Mouse (Mus musculus): ENCODE measurements at regions not wholly inside any gene's neighbourhood (a gene's known extent, or its start where the extent isn't known, plus 50 kb on each side); places are given as distances from the start of the nearest gene placed in this dataset.

DNA sequence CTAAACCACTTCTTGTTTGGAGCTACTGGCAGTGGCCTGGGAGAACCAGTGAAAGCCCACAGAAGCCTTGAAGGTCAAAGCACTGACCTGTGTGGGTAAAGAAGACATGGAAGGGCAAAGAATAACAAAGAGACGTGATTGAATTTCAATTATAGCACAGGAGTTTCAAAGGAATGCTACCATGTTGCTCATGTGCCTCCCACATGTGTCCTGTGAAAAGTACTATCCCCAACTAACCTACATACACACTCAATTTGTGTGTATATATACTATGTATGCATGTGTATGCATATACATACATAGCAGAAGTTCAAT, 110.0 kb downstream of the Ccdc71l start:
- no peak overlapping the region for H3K4me3 ChIP-seq (ENCODE audit: control insufficient read depth, low read depth, low read length)
- no peaks in the 10 kb centered on the region for H3K4me1 ChIP-seq (ENCODE audit: control insufficient read depth, insufficient read depth, low read length)
- H3K27me3 ChIP-seq (ENCODE audit: control insufficient read depth, insufficient read depth, low read length) = no peaks in the 10 kb centered on the region
- TF ChIP-seq POLR2A (IDR thresholded peaks at IDR 0.05; ENCODE audit: control insufficient read depth, low read depth, low read length) (no peak), CTCF (IDR thresholded peaks at IDR 0.05; ENCODE audit: control insufficient read depth, insufficient read depth, insufficient replicate concordance, low read depth, low read length) (no peak)
- no peaks in the 10 kb centered on the region for H3K36me3 ChIP-seq (ENCODE audit: control insufficient read depth, insufficient read depth, low read length)
- H3K27ac ChIP-seq (ENCODE audit: control insufficient read depth, insufficient read depth, low read depth, low read length) = no peak overlapping the region

GRCm38 (mm10) chr12:32489415-32490139, 111.1 kb downstream of the Ccdc71l start:
- Histone ChIP-seq H3K36me3 (ENCODE audit: control insufficient read depth, insufficient read depth, low read length) (no peaks in the 10 kb centered on the region), H3K27me3 (ENCODE audit: control insufficient read depth, insufficient read depth, low read length) (no peaks in the 10 kb centered on the region), H3K4me1 (ENCODE audit: control insufficient read depth, insufficient read depth, low read length) (no peaks in the 10 kb centered on the region), H3K27ac (ENCODE audit: control insufficient read depth, insufficient read depth, low read depth, low read length) (no peak overlapping the region), H3K4me3 (ENCODE audit: control insufficient read depth, low read depth, low read length) (no peak overlapping the region)
- no peak for TF ChIP-seq POLR2A (IDR thresholded peaks at IDR 0.05; ENCODE audit: control insufficient read depth, low read depth, low read length)
- TF ChIP-seq CTCF (IDR thresholded peaks at IDR 0.05; ENCODE audit: control insufficient read depth, insufficient read depth, insufficient replicate concordance, low read depth, low read length) = no peak

DNA sequence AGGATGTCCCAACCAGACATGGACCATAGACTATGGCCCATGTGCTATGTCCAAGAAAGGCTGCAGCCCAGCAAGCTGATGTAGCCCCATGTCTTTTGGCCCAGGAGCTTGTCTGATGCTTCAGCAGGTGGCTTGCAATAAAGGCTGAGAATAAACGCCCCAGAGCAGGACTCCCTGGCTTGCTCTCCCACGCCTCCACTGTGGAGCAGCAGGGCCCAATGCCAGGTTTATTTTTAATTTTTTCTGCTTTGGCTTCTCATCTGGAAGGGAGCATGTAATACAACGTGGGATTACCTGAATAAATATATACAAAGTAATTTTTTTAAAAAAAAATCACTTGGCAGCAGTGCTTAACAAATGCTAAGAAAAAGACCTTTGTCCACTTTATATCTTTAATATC, 125.7 kb downstream of the Ccdc71l start:
- TF ChIP-seq CTCF (IDR thresholded peaks at IDR 0.05; ENCODE audit: control insufficient read depth, insufficient read depth, insufficient replicate concordance, low read depth, low read length) (no peak), POLR2A (IDR thresholded peaks at IDR 0.05; ENCODE audit: control insufficient read depth, low read depth, low read length) (no peak)
- H3K4me1 ChIP-seq (ENCODE audit: control insufficient read depth, insufficient read depth, low read length) = no peaks in the 10 kb centered on the region
- no peak overlapping the region for H3K4me3 ChIP-seq (ENCODE audit: control insufficient read depth, low read depth, low read length)
- no peak overlapping the region for H3K27ac ChIP-seq (ENCODE audit: control insufficient read depth, insufficient read depth, low read depth, low read length)
- H3K36me3 ChIP-seq (ENCODE audit: control insufficient read depth, insufficient read depth, low read length) = no peaks in the 10 kb centered on the region
- no peaks in the 10 kb centered on the region for H3K27me3 ChIP-seq (ENCODE audit: control insufficient read depth, insufficient read depth, low read length)

DNA sequence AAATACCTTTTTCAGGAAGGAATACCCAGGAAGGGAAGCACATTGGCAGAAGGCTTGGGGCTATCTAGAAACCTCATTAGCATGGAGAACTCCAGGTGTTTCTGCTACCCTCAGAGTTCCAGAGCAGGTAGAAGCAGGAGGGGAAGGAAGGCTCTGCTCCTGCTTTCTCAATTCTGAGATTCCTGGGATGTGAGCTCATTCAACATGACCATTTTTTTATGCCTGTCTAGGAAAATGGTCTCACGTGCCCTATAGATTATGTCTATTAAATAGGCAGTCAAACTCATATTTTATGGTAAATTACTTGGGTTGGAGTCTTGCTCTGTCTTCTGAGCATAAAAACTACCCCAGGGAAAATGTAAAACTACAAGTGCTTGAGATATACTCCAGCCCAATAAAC, 130.2 kb downstream of the Ccdc71l start:
- no peak overlapping the region for H3K4me3 ChIP-seq (ENCODE audit: control insufficient read depth, low read depth, low read length)
- H3K4me1 ChIP-seq (ENCODE audit: control insufficient read depth, insufficient read depth, low read length) = no peaks in the 10 kb centered on the region
- no peak overlapping the region for H3K27ac ChIP-seq (ENCODE audit: control insufficient read depth, insufficient read depth, low read depth, low read length)
- no peaks in the 10 kb centered on the region for H3K27me3 ChIP-seq (ENCODE audit: control insufficient read depth, insufficient read depth, low read length)
- no peaks in the 10 kb centered on the region for H3K36me3 ChIP-seq (ENCODE audit: control insufficient read depth, insufficient read depth, low read length)
- TF ChIP-seq CTCF (IDR thresholded peaks at IDR 0.05; ENCODE audit: control insufficient read depth, insufficient read depth, insufficient replicate concordance, low read depth, low read length) (no peak), POLR2A (IDR thresholded peaks at IDR 0.05; ENCODE audit: control insufficient read depth, low read depth, low read length) (no peak)

DNA sequence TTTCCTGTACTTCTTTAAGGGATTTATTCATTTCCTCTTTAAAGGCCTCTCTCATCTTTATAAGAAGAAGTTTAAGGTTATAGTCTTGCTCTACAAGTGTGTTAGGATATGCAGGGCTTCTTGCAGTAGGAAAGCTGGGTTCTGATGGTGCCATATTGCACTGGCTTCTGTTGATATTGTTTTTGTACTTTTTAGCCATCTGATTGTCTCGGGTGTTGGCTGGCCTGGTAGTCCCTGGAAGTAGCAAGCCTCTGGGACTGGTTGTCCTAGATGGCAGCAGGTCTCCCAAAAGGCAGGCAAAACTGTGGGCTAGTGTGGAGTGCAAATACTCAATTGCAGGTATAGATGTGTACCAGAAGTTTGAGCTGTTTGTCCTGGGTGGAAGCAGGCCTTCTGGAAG, 147.1 kb downstream of the Ccdc71l start:
- Histone ChIP-seq H3K27me3 (ENCODE audit: control insufficient read depth, insufficient read depth, low read length) (no peaks in the 10 kb centered on the region), H3K4me1 (ENCODE audit: control insufficient read depth, insufficient read depth, low read length) (no peaks in the 10 kb centered on the region), H3K27ac (ENCODE audit: control insufficient read depth, insufficient read depth, low read depth, low read length) (no peak overlapping the region), H3K4me3 (ENCODE audit: control insufficient read depth, low read depth, low read length) (no peak overlapping the region), H3K36me3 (ENCODE audit: control insufficient read depth, insufficient read depth, low read length) (no peaks in the 10 kb centered on the region)
- TF ChIP-seq POLR2A (IDR thresholded peaks at IDR 0.05; ENCODE audit: control insufficient read depth, low read depth, low read length) (no peak), CTCF (IDR thresholded peaks at IDR 0.05; ENCODE audit: control insufficient read depth, insufficient read depth, insufficient replicate concordance, low read depth, low read length) (no peak)

DNA sequence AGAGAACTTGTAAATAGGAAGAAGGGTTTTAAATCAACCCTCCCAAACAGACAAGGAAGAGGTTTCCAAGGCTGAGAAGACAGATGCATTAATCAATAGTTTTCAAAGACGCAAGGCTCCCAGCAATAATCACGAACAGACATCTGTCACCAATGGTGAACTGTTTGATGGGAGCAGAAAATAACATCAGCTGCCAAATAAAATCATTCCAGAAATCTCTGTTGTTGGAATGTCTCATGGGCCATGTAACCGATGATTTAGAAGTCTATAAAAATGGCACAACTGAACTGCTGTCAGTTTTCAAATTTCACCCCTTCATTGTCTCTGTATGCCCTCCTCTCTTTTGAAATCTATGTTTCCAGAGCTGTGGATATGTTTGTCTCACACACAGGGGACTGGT, 152.7 kb downstream of the Ccdc71l start:
- Histone ChIP-seq H3K4me1 (ENCODE audit: control insufficient read depth, insufficient read depth, low read length) (no peaks in the 10 kb centered on the region), H3K36me3 (ENCODE audit: control insufficient read depth, insufficient read depth, low read length) (no peaks in the 10 kb centered on the region), H3K4me3 (ENCODE audit: control insufficient read depth, low read depth, low read length) (no peak overlapping the region), H3K27ac (ENCODE audit: control insufficient read depth, insufficient read depth, low read depth, low read length) (no peak overlapping the region), H3K27me3 (ENCODE audit: control insufficient read depth, insufficient read depth, low read length) (no peaks in the 10 kb centered on the region)
- no peak for TF ChIP-seq POLR2A (IDR thresholded peaks at IDR 0.05; ENCODE audit: control insufficient read depth, low read depth, low read length)
- TF ChIP-seq CTCF (IDR thresholded peaks at IDR 0.05; ENCODE audit: control insufficient read depth, insufficient read depth, insufficient replicate concordance, low read depth, low read length) = no peak

- no peaks in the 10 kb centered on the region for H3K36me3 ChIP-seq (ENCODE audit: control insufficient read depth, insufficient read depth, low read length)
- H3K4me3 ChIP-seq (ENCODE audit: control insufficient read depth, low read depth, low read length) = no peak overlapping the region
- H3K4me1 ChIP-seq (ENCODE audit: control insufficient read depth, insufficient read depth, low read length) = no peaks in the 10 kb centered on the region
- no peak for TF ChIP-seq CTCF (IDR thresholded peaks at IDR 0.05; ENCODE audit: control insufficient read depth, insufficient read depth, insufficient replicate concordance, low read depth, low read length)
- no peak for TF ChIP-seq POLR2A (IDR thresholded peaks at IDR 0.05; ENCODE audit: control insufficient read depth, low read depth, low read length)
- no peak overlapping the region for H3K27ac ChIP-seq (ENCODE audit: control insufficient read depth, insufficient read depth, low read depth, low read length)
- H3K27me3 ChIP-seq (ENCODE audit: control insufficient read depth, insufficient read depth, low read length) = no peaks in the 10 kb centered on the region
Observed at GRCm38 (mm10) chr12:32533641-32534040, 155.1 kb downstream of the Ccdc71l start.

DNA sequence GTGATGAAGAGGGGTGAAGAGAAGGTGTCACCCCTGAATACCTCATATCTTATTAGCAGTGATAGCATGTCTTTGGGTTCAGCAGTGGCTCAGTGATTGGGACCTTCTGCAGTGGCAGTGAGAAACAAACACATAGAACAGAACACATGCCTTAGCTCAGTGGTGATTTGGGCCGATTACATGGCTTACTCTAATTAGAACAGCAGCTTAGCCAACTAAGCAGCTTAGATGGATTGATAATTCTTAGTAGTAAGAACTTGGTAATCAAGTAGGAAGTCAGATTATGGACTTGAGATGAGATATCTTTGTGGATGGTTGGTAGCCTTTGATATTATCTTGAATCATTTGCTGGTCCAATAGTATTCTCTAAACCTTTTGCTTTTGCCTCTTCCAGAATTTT, 167.0 kb downstream of the Ccdc71l start:
- TF ChIP-seq POLR2A (IDR thresholded peaks at IDR 0.05; ENCODE audit: control insufficient read depth, low read depth, low read length) = no peak
- no peak for TF ChIP-seq CTCF (IDR thresholded peaks at IDR 0.05; ENCODE audit: control insufficient read depth, insufficient read depth, insufficient replicate concordance, low read depth, low read length)
- Histone ChIP-seq H3K4me1 (ENCODE audit: control insufficient read depth, insufficient read depth, low read length) (no peaks in the 10 kb centered on the region), H3K27me3 (ENCODE audit: control insufficient read depth, insufficient read depth, low read length) (no peaks in the 10 kb centered on the region), H3K36me3 (ENCODE audit: control insufficient read depth, insufficient read depth, low read length) (no peaks in the 10 kb centered on the region), H3K4me3 (ENCODE audit: control insufficient read depth, low read depth, low read length) (no peak overlapping the region), H3K27ac (ENCODE audit: control insufficient read depth, insufficient read depth, low read depth, low read length) (no peak overlapping the region)
